ENCODE assay signal across 15 mouse cellular contexts in genomic region chr2:27284441-27284840, GRCm38 (mm10). TPM values are rescaled to one million over a fixed set of nuclear protein-coding genes. Genes with fewer than 3 reads are reported as not detected.
"Had no signal": no experiment of that assay in that cellular context is flagged by ENCODE, and none has a peak within 500 bp of the region (broad histone marks: within the 10 kb centered on the region; RNA-seq: fewer than 3 reads in every experiment).

No protein-coding gene starts in this region.

- H3K27ac ChIP-seq: intestine, embryonic 15.5 days; left cerebral cortex, adult 2 months; limb, embryonic 15.5 days; liver, embryonic 14.5 days; neural tube, embryonic 15.5 days; stomach, postnatal 0 days had no signal

- DNase-seq: lung, adult 18-20 months; lung, postnatal 36 days; midbrain, embryonic 14.5 days; right cerebral cortex, adult 18-20 months; right cerebral cortex, postnatal 25 days; thymus, adult 18-20 months; thymus, postnatal 14 days had no signal

- ATAC-seq: intestine, embryonic 15.5 days had no signal

- H3K27me3 ChIP-seq: intestine, embryonic 15.5 days; limb, embryonic 15.5 days; neural tube, embryonic 15.5 days had no signal

- H3K4me3 ChIP-seq: intestine, embryonic 15.5 days; left cerebral cortex, adult 2 months; limb, embryonic 15.5 days; myocyte; neural tube, embryonic 15.5 days had no signal

- H3K9ac ChIP-seq: intestine, embryonic 15.5 days; limb, embryonic 15.5 days; liver, embryonic 14.5 days; neural tube, embryonic 15.5 days had no signal

- H3K4me2 ChIP-seq: intestine, embryonic 15.5 days; limb, embryonic 15.5 days; neural tube, embryonic 15.5 days had no signal

- H3K9me3 ChIP-seq: intestine, embryonic 15.5 days; limb, embryonic 15.5 days; neural tube, embryonic 15.5 days had no signal

RNA-seq across cellular contexts. Expression of gene Sardh, which starts 36.3 kb away (rescaled TPM):
- total RNA-seq: megakaryocyte progenitor cell, adult 5-6 weeks had no signal
